Comparison of ENCODE assay signal across 13 mouse cellular contexts in the genomic region with DNA sequence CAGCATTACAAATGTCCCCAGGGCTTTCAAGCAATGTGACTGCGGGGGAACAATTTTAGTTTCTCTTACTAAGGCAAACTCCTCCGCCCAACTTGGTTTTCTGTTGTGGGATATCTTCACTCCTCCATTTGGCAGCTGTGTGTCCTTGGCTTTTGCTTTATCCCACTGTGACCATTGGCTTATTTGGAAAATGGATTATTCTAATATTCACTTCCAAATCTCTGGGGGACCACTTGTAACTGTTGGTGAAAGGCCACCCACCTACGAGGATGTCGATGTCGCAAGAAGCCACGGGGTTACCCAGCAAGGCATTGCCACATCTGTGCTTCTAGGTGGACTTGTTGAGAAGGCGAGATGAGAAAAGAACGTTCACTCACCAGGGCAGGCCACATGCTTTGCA. TPM values are rescaled to one million over a fixed set of nuclear protein-coding genes. Genes with fewer than 3 reads are reported as not detected.
DNase-seq lines count a peak whose midpoint lies in the region; ATAC-seq and TF ChIP-seq lines count a peak whose summit lies in the region.
"Had no signal": no experiment of that assay in that cellular context is flagged by ENCODE, and none has a peak within 500 bp of the region (broad histone marks: within the 10 kb centered on the region; RNA-seq: fewer than 3 reads in every experiment).

No protein-coding gene starts in this region.

- intact Hi-C loops in gastrocnemius, postnatal 36 days (cut with DNase I): no loop called here

- H3K9me3 ChIP-seq in embryonic facial prominence, embryonic 14.5 days (ENCODE audit: control insufficient read depth, low read length): no peaks in the 10 kb centered on the region
- no peaks in the 10 kb centered on the region for H3K9me3 ChIP-seq in embryonic facial prominence, embryonic 10.5 days
- no peaks in the 10 kb centered on the region for H3K9me3 ChIP-seq in ES-E14 (ENCODE audit: control insufficient read depth, insufficient read depth, low read depth, low read length)
- H3K9me3 ChIP-seq in midbrain, embryonic 13.5 days: no peaks in the 10 kb centered on the region
- H3K9me3 ChIP-seq: hindbrain, embryonic 15.5 days; limb, embryonic 15.5 days; stomach, embryonic 15.5 days had no signal

- H3K4me1 ChIP-seq in embryonic facial prominence, embryonic 14.5 days (ENCODE audit: control insufficient read depth, insufficient read depth, low read length): 0 out of 2 replicates have a peak, but pooled peaks cover 4% of the 10 kb centered on the region
- H3K4me1 ChIP-seq in embryonic facial prominence, embryonic 10.5 days: peaks cover 9% of the 10 kb centered on the region
- peaks cover 2 to 6% of the 10 kb centered on the region in 2 experiments; a peak in 2 of 4 replicates for H3K4me1 ChIP-seq in ES-E14 (ENCODE audit: control insufficient read depth in 2 of 2, insufficient read depth in 2 of 2, low read length in 2 of 2, poor library complexity in 1 of 2)
- H3K4me1 ChIP-seq in midbrain, embryonic 13.5 days (replicated peaks): no peaks in the 10 kb centered on the region
- H3K4me1 ChIP-seq: hindbrain, embryonic 15.5 days; limb, embryonic 15.5 days had no signal

- ATAC-seq in embryonic facial prominence, embryonic 14.5 days (ENCODE audit: low read depth): no peak
- no peak for ATAC-seq in midbrain, embryonic 13.5 days

- in situ Hi-C loops in ES-E14 (cut with MboI; ENCODE audit: low sequenced_read_pairs in 2 of 2, unreplicated experiment in 2 of 2): no loop called here

- H3K4me3 ChIP-seq in embryonic facial prominence, embryonic 14.5 days (ENCODE audit: low read depth, low read length): no peak overlapping the region
- no peak overlapping the region for H3K4me3 ChIP-seq in embryonic facial prominence, embryonic 10.5 days
- H3K4me3 ChIP-seq in ES-E14 (ENCODE audit: insufficient read depth in 1 of 2, low read depth in 1 of 2, low read length in 2 of 2, poor library complexity in 1 of 2, severe bottlenecking in 1 of 2): peak overlapping the region; percentile 57 to 70; a peak in 3 of 4 replicates
- no peak overlapping the region for H3K4me3 ChIP-seq in midbrain, embryonic 13.5 days (replicated peaks)
- H3K4me3 ChIP-seq: hindbrain, embryonic 15.5 days; limb, embryonic 15.5 days; stomach, embryonic 15.5 days had no signal

- peak; percentile 17 for DNase-seq in embryonic facial prominence, embryonic 14.5 days (ENCODE audit: low spot score)
- no peak for DNase-seq in embryonic facial prominence, embryonic 10.5 days (ENCODE audit: low spot score)
- no peak for DNase-seq in ES-E14 (ENCODE audit: low read depth, low spot score)
- peak; percentile 29 to 42 for DNase-seq in gastrocnemius, postnatal 36 days
- peak; percentile 19 for DNase-seq in ovary, postnatal 14 days (ENCODE audit: low spot score)
- no peak for DNase-seq in lung, postnatal 25 days (ENCODE audit: low spot score)
- DNase-seq in lung, postnatal 4 days: no peak
- DNase-seq: cerebellum, postnatal 36 days; lung, postnatal 14 days had no signal

- no peak overlapping the region for H3K9ac ChIP-seq in embryonic facial prominence, embryonic 14.5 days (ENCODE audit: low read depth, low read length)
- peak overlapping the region; percentile 16; the same call in 1 of the 2 replicates for H3K9ac ChIP-seq in ES-E14 (ENCODE audit: insufficient read depth, low read depth, low read length, poor library complexity, severe bottlenecking)
- no peak overlapping the region for H3K9ac ChIP-seq in midbrain, embryonic 13.5 days (replicated peaks)
- H3K9ac ChIP-seq: hindbrain, embryonic 15.5 days; limb, embryonic 15.5 days; stomach, embryonic 15.5 days had no signal

- no peak overlapping the region for H3K27ac ChIP-seq in embryonic facial prominence, embryonic 14.5 days (replicated peaks; ENCODE audit: low read depth, low read length)
- no peak overlapping the region for H3K27ac ChIP-seq in embryonic facial prominence, embryonic 10.5 days (replicated peaks)
- H3K27ac ChIP-seq in ES-E14 (ENCODE audit: insufficient read depth, low read depth, low read length, poor library complexity, severe bottlenecking): no peak overlapping the region
- H3K27ac ChIP-seq in midbrain, embryonic 13.5 days: no peak overlapping the region
- H3K27ac ChIP-seq: hindbrain, embryonic 15.5 days; limb, embryonic 15.5 days; stomach, embryonic 15.5 days had no signal

- H3K27me3 ChIP-seq in embryonic facial prominence, embryonic 14.5 days (replicated peaks; ENCODE audit: control insufficient read depth, insufficient read depth, low read length): no peaks in the 10 kb centered on the region
- H3K27me3 ChIP-seq in embryonic facial prominence, embryonic 10.5 days (replicated peaks; ENCODE audit: low read depth, poor library complexity, severe bottlenecking): no peaks in the 10 kb centered on the region
- H3K27me3 ChIP-seq in midbrain, embryonic 13.5 days: no peaks in the 10 kb centered on the region
- H3K27me3 ChIP-seq: hindbrain, embryonic 15.5 days; limb, embryonic 15.5 days; stomach, embryonic 15.5 days had no signal

- H3K36me3 ChIP-seq in embryonic facial prominence, embryonic 14.5 days (ENCODE audit: control insufficient read depth, insufficient read depth, low read length): no peaks in the 10 kb centered on the region
- H3K36me3 ChIP-seq in embryonic facial prominence, embryonic 10.5 days (replicated peaks): no peaks in the 10 kb centered on the region
- H3K36me3 ChIP-seq in ES-E14 (ENCODE audit: control insufficient read depth, insufficient read depth, low read length, poor library complexity, severe bottlenecking): no peaks in the 10 kb centered on the region
- no peaks in the 10 kb centered on the region for H3K36me3 ChIP-seq in midbrain, embryonic 13.5 days
- H3K36me3 ChIP-seq: hindbrain, embryonic 15.5 days; limb, embryonic 15.5 days; stomach, embryonic 15.5 days had no signal

- H3K4me2 ChIP-seq in embryonic facial prominence, embryonic 14.5 days (ENCODE audit: low read depth, low read length): no peak overlapping the region
- no peak overlapping the region for H3K4me2 ChIP-seq in midbrain, embryonic 13.5 days (replicated peaks)
- H3K4me2 ChIP-seq: hindbrain, embryonic 15.5 days; limb, embryonic 15.5 days; stomach, embryonic 15.5 days had no signal

- WGBS in embryonic facial prominence, embryonic 14.5 days: 70% methylated on average over 8 of the region's 8 CpGs
- WGBS in embryonic facial prominence, embryonic 10.5 days: 84% methylated on average over 8 of the region's 8 CpGs
- WGBS in midbrain, embryonic 13.5 days: 86% methylated on average over 8 of the region's 8 CpGs

TF ChIP-seq in ES-E14, 5 proteins besides CTCF, POLR2A, EP300 and RAD21:
- no peak for TF ChIP-seq CHD2 (IDR thresholded peaks at IDR 0.05; ENCODE audit: low read depth, low read length)
- TF ChIP-seq MAFK (IDR thresholded peaks at IDR 0.05; ENCODE audit: insufficient read depth, low read depth, low read length): no peak
- TF ChIP-seq HCFC1 (IDR thresholded peaks at IDR 0.05; ENCODE audit: borderline replicate concordance, insufficient read depth, low read length): no peak
- TF ChIP-seq ZC3H11A (IDR thresholded peaks at IDR 0.05; ENCODE audit: borderline replicate concordance, low read depth, low read length): no peak
- TF ChIP-seq ZNF384 (IDR thresholded peaks at IDR 0.05; ENCODE audit: low read depth, low read length): no peak

RNA-seq across cellular contexts. Expression of a gene that starts 0.6 kb away (rescaled TPM):
- 0.21 and 0.43 TPM in 2 replicates for polyA plus RNA-seq in embryonic facial prominence, embryonic 14.5 days (2014; fragmentation: Nextera tagmentation; extraction: Ambion mirVana)
- 0.10 and 0.15 TPM in 2 replicates for polyA plus RNA-seq in embryonic facial prominence, embryonic 10.5 days (2016; fragmentation: Nextera tagmentation; extraction: Ambion mirVana)
- total RNA-seq in ES-E14 (2012; rRNA removed): 0.22 and 0.32 TPM in 2 replicates
- under 1 TPM; 0.27 to 0.59 TPM for total RNA-seq in gastrocnemius, postnatal 36 days (2021)
- polyA plus RNA-seq in midbrain, embryonic 13.5 days (2015; fragmentation: Nextera tagmentation; extraction: Ambion mirVana): 0.05 and 0.27 TPM in 2 replicates

RNA-seq across cellular contexts. Expression of a gene that starts 49.4 kb away (rescaled TPM):
- polyA plus RNA-seq in embryonic facial prominence, embryonic 14.5 days (2014; fragmentation: Nextera tagmentation; extraction: Ambion mirVana): 15.6 and 16.2 TPM in 2 replicates
- 27.4 and 29.5 TPM in 2 replicates for polyA plus RNA-seq in embryonic facial prominence, embryonic 10.5 days (2016; fragmentation: Nextera tagmentation; extraction: Ambion mirVana)
- 17.6 and 19.0 TPM in 2 replicates for total RNA-seq in ES-E14 (2012; rRNA removed)
- total RNA-seq in gastrocnemius, postnatal 36 days (2021): 10 to 100 TPM; 10.8 to 11.5 TPM
- 16.3 and 18.2 TPM in 2 replicates for polyA plus RNA-seq in midbrain, embryonic 13.5 days (2015; fragmentation: Nextera tagmentation; extraction: Ambion mirVana)

RNA-seq across cellular contexts. Expression of a gene that starts 49.5 kb away (rescaled TPM):
- 46.8 and 53.2 TPM in 2 replicates for polyA plus RNA-seq in embryonic facial prominence, embryonic 14.5 days (2014; fragmentation: Nextera tagmentation; extraction: Ambion mirVana)
- 46.5 and 52.5 TPM in 2 replicates for polyA plus RNA-seq in embryonic facial prominence, embryonic 10.5 days (2016; fragmentation: Nextera tagmentation; extraction: Ambion mirVana)
- total RNA-seq in ES-E14 (2012; rRNA removed): 31.8 and 35.1 TPM in 2 replicates
- total RNA-seq in gastrocnemius, postnatal 36 days (2021): 10 to 100 TPM; 38.5 to 42.1 TPM
- 51.3 and 53.7 TPM in 2 replicates for polyA plus RNA-seq in midbrain, embryonic 13.5 days (2015; fragmentation: Nextera tagmentation; extraction: Ambion mirVana)

Comparison
In these comparisons a context has a peak if more than half of its experiments do, and no peak if none do; other contexts are left out.
1. DNase-seq: peak in embryonic facial prominence, embryonic 14.5 days (single experiment), gastrocnemius, postnatal 36 days (2 of 2) and ovary, postnatal 14 days (single experiment); none in embryonic facial prominence, embryonic 10.5 days (single experiment), ES-E14 (single experiment), lung, postnatal 25 days (single experiment) and lung, postnatal 4 days (0 of 2).
2. H3K4me3 ChIP-seq: peak in ES-E14 (2 of 2); none in embryonic facial prominence, embryonic 14.5 days (single experiment), embryonic facial prominence, embryonic 10.5 days (single experiment) and midbrain, embryonic 13.5 days (single experiment).